In the genomic region with DNA sequence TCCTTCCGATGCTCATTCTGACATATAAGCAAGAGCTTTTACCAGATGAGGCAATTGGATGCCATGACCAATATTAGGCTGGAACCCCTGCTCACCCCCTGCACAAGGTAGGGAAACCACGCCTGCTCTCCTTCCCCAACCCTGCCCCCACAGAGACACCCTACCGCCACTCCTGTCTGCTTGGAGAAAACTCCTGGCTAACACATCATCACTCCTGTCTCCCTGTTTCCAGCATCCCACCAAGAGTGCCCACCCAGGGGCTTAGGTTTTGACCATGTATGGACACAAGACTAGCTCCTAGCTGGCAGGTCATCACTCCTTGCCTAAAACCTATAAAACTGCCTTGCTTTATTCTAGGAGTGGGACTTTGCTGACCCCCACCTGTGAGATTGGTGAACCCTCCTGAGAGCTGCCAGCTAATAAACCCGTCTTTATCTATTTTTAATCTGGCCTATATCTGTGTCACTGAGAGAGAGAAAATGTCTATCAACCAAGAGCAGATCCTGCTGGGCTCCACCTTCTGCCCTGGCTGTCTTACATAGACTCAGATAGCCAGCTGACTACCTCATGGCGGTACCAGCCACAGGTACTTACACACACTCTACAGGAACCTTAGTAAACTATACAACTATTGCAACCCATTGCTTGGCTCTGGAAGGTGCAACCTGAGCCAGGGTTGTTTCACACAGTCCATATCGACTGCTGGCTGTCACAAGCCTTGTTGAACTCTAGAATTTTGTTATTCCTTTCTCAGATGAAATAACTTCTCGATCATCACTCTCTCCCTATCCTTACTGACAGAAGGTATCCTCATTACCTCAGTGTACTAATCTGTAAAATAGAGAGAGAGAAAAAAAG, we compare ENCODE assay signal across 8 mouse cellular contexts. TPM values are rescaled to one million over a fixed set of nuclear protein-coding genes. Genes with fewer than 3 reads are reported as not detected.
DNase-seq lines count a peak whose midpoint lies in the region; ATAC-seq and TF ChIP-seq lines count a peak whose summit lies in the region.

No protein-coding gene starts in this region.

- H3K4me2 ChIP-seq in liver, embryonic 11.5 days, result peak overlapping the region; percentile 87
- peak overlapping the region; percentile 88 for H3K4me2 ChIP-seq in stomach, embryonic 16.5 days (ENCODE audit: low read depth, low read length)

- H3K27me3 ChIP-seq in cerebellum, adult 2 months (ENCODE audit: control insufficient read depth, insufficient read depth, low read length), result no peaks in the 10 kb centered on the region
- H3K27me3 ChIP-seq in spleen, adult 2 months (ENCODE audit: control insufficient read depth, insufficient read depth, low read length), result no peaks in the 10 kb centered on the region
- no peaks in the 10 kb centered on the region for H3K27me3 ChIP-seq in liver, embryonic 11.5 days (replicated peaks; ENCODE audit: control insufficient read depth, insufficient read depth, low read length)
- H3K27me3 ChIP-seq in stomach, embryonic 16.5 days (ENCODE audit: control insufficient read depth, insufficient read depth, low read length), result no peaks in the 10 kb centered on the region
- H3K27me3 ChIP-seq in thymus, adult 2 months (ENCODE audit: control insufficient read depth, insufficient read depth, low read length), result no peaks in the 10 kb centered on the region

- 0 out of 2 replicates have a peak overlapping the region, but pooled peaks have one; percentile 57 for H3K27ac ChIP-seq in cerebellum, adult 2 months (ENCODE audit: insufficient read depth, low read length)
- peak overlapping the region; percentile 47; the same call in 1 of the 2 replicates for H3K27ac ChIP-seq in spleen, adult 2 months (ENCODE audit: insufficient read depth, low read length)
- H3K27ac ChIP-seq in liver, embryonic 11.5 days (ENCODE audit: low read depth, low read length), result peak overlapping the region; percentile 75; the same call in 1 of the 2 replicates
- H3K27ac ChIP-seq in stomach, embryonic 16.5 days (ENCODE audit: low read length), result no peak overlapping the region
- H3K27ac ChIP-seq in thymus, adult 2 months (ENCODE audit: control insufficient read depth, insufficient read depth, low read length), result no peak overlapping the region

- H3K9ac ChIP-seq in liver, embryonic 11.5 days (ENCODE audit: low read depth, low read length), result peak overlapping the region; percentile 92
- peak overlapping the region; percentile 41; the same call in 1 of the 2 replicates for H3K9ac ChIP-seq in stomach, embryonic 16.5 days (ENCODE audit: low read length)

- peak; percentile 58 for ATAC-seq in liver, embryonic 11.5 days (replicated peaks; ENCODE audit: low FRiP score)
- ATAC-seq in stomach, embryonic 16.5 days (ENCODE audit: insufficient read depth, low FRiP score), result no peak

- H3K4me1 ChIP-seq in cerebellum, adult 2 months (ENCODE audit: control insufficient read depth, insufficient read depth, low read length), result peaks cover 9% of the 10 kb centered on the region; the same call in 1 of the 2 replicates
- peaks cover 24% of the 10 kb centered on the region; the same call in 1 of the 2 replicates for H3K4me1 ChIP-seq in spleen, adult 2 months (ENCODE audit: control insufficient read depth, insufficient read depth, insufficient read length)
- peaks cover 18% of the 10 kb centered on the region for H3K4me1 ChIP-seq in liver, embryonic 11.5 days (replicated peaks; ENCODE audit: control insufficient read depth, insufficient read depth, low read length)
- peaks cover 18% of the 10 kb centered on the region for H3K4me1 ChIP-seq in stomach, embryonic 16.5 days (ENCODE audit: control insufficient read depth, insufficient read depth, low read length)
- peaks cover 21% of the 10 kb centered on the region for H3K4me1 ChIP-seq in thymus, adult 2 months (replicated peaks; ENCODE audit: control insufficient read depth, insufficient read depth, low read length)

- no peak overlapping the region for H3K4me3 ChIP-seq in cerebellum, adult 2 months (replicated peaks; ENCODE audit: insufficient read depth, low read depth, low read length)
- no peak overlapping the region for H3K4me3 ChIP-seq in spleen, adult 2 months (ENCODE audit: extremely low read depth, insufficient read depth, insufficient read length)
- H3K4me3 ChIP-seq in liver, embryonic 11.5 days (ENCODE audit: low read depth, low read length), result peak overlapping the region; percentile 85
- no peak overlapping the region for H3K4me3 ChIP-seq in stomach, embryonic 16.5 days (replicated peaks; ENCODE audit: low read length)
- no peak overlapping the region for H3K4me3 ChIP-seq in thymus, adult 2 months (ENCODE audit: control insufficient read depth, insufficient read depth, low read length)

- no peaks in the 10 kb centered on the region for H3K9me3 ChIP-seq in liver, embryonic 11.5 days (ENCODE audit: control insufficient read depth, low read length)
- no peaks in the 10 kb centered on the region for H3K9me3 ChIP-seq in stomach, embryonic 16.5 days (replicated peaks; ENCODE audit: control insufficient read depth, low read length)

- WGBS in cerebellum, adult 2 months, result 71% methylated on average over 7 of the region's 7 CpGs
- WGBS in spleen, adult 2 months, result 74% methylated on average over 7 of the region's 7 CpGs
- 66% methylated on average over 7 of the region's 7 CpGs for WGBS in liver, embryonic 11.5 days
- WGBS in stomach, embryonic 16.5 days, result 81% methylated on average over 7 of the region's 7 CpGs
- 86% methylated on average over 7 of the region's 7 CpGs for WGBS in thymus, adult 2 months

- no peak for TF ChIP-seq CTCF in cerebellum, adult 2 months (IDR thresholded peaks at IDR 0.05; ENCODE audit: borderline replicate concordance, insufficient read depth, low read depth, low read length)
- no peak for TF ChIP-seq CTCF in spleen, adult 2 months (IDR thresholded peaks at IDR 0.05; ENCODE audit: extremely low read depth, insufficient read depth, insufficient read length, insufficient replicate concordance)
- no peak for TF ChIP-seq CTCF in thymus, adult 2 months (IDR thresholded peaks at IDR 0.05; ENCODE audit: borderline replicate concordance, control insufficient read depth, extremely low read depth, insufficient read depth, low read length, poor library complexity)

- no peak for TF ChIP-seq POLR2A in cerebellum, adult 2 months (IDR thresholded peaks at IDR 0.05; ENCODE audit: borderline replicate concordance, insufficient read depth, low read length)
- no peak for TF ChIP-seq POLR2A in spleen, adult 2 months (IDR thresholded peaks at IDR 0.05; ENCODE audit: low read depth, low read length)
- TF ChIP-seq POLR2A in thymus, adult 2 months (IDR thresholded peaks at IDR 0.05; ENCODE audit: control insufficient read depth, extremely low read depth, insufficient read depth, low read length, poor library complexity), result no peak

- peak in 1 of 2 experiments; percentile 24 for DNase-seq in cerebellum, adult 2 months
- DNase-seq in cerebellum, postnatal 10 days, result no peak
- DNase-seq in spleen, adult 2 months (ENCODE audit: low read depth in 1 of 2, low spot score in 2 of 2), result no peak
- no peak for DNase-seq in spleen, adult 18-20 months
- no peak for DNase-seq in liver, embryonic 11.5 days (ENCODE audit: low spot score)
- no peak for DNase-seq in thymus, adult 2 months
- DNase-seq in adrenal gland, adult 18-20 months (ENCODE audit: low spot score in 2 of 2), result no peak

- H3K36me3 ChIP-seq in spleen, adult 2 months (ENCODE audit: control insufficient read depth, insufficient read depth, low read length), result no peaks in the 10 kb centered on the region
- no peaks in the 10 kb centered on the region for H3K36me3 ChIP-seq in liver, embryonic 11.5 days (ENCODE audit: control insufficient read depth, insufficient read depth, low read length)
- H3K36me3 ChIP-seq in stomach, embryonic 16.5 days (ENCODE audit: control insufficient read depth, insufficient read depth, low read length), result no peaks in the 10 kb centered on the region
- no peaks in the 10 kb centered on the region for H3K36me3 ChIP-seq in thymus, adult 2 months (ENCODE audit: control insufficient read depth, insufficient read depth, low read length)

RNA-seq across cellular contexts. Expression of a gene that starts 0.8 kb away (rescaled TPM):
- 11.5 and 13.4 TPM in 2 replicates for polyA plus RNA-seq in cerebellum, adult 2 months (2012; rRNA removed)
- 12.4 and 14.9 TPM in 2 replicates for polyA plus RNA-seq in spleen, adult 2 months (2012; rRNA removed)
- 15.4 and 18.8 TPM in 2 replicates for polyA plus RNA-seq in liver, embryonic 11.5 days (2014; fragmentation: Nextera tagmentation; extraction: Ambion mirVana)
- 18.2 and 18.3 TPM in 2 replicates for polyA plus RNA-seq in stomach, embryonic 16.5 days (2015; fragmentation: Nextera tagmentation; extraction: Ambion mirVana)
- 17.2 and 17.8 TPM in 2 replicates for polyA plus RNA-seq in thymus, adult 2 months (2012; rRNA removed)
- 1 to 10 TPM; 4.7 to 5.7 TPM for total RNA-seq in adrenal gland, adult 18-20 months (2021)

RNA-seq across cellular contexts. Expression of a gene that starts 7.0 kb away (rescaled TPM):
- 150 and 156 TPM in 2 replicates for polyA plus RNA-seq in cerebellum, adult 2 months (2012; rRNA removed)
- polyA plus RNA-seq in spleen, adult 2 months (2012; rRNA removed), result 51.4 and 59.6 TPM in 2 replicates
- 53.6 and 56.4 TPM in 2 replicates for polyA plus RNA-seq in liver, embryonic 11.5 days (2014; fragmentation: Nextera tagmentation; extraction: Ambion mirVana)
- 86.0 and 91.3 TPM in 2 replicates for polyA plus RNA-seq in stomach, embryonic 16.5 days (2015; fragmentation: Nextera tagmentation; extraction: Ambion mirVana)
- 47.1 and 64.5 TPM in 2 replicates for polyA plus RNA-seq in thymus, adult 2 months (2012; rRNA removed)
- 10 to 100 TPM; 90.4 to 91.1 TPM for total RNA-seq in adrenal gland, adult 18-20 months (2021)

Comparison
In these comparisons a context has a peak if more than half of its experiments do, and no peak if none do; other contexts are left out.
1. H3K27ac ChIP-seq: peak in cerebellum, adult 2 months (single experiment), spleen, adult 2 months (single experiment) and liver, embryonic 11.5 days (single experiment); none in stomach, embryonic 16.5 days (single experiment) and thymus, adult 2 months (single experiment).